Mouse (Mus musculus) monocyte, adult 59 days (primary cell): ENCODE data around the gene Scn4a. TPM values are rescaled to one million over a fixed set of nuclear protein-coding genes. Genes with fewer than 3 reads are reported as not detected.

Experiments
- total RNA-seq, 2 experiments: library from RNA; stranded (reverse); gene quantifications; one replicate each; pipeline ENCODE4 v1.2.4; 2023

The Scn4a gene
- total RNA-seq = 1 to 10 TPM in 1 of 2 experiments, under 1 TPM in 1; 0.12 to 1.5 TPM

GRCm38 (mm10) chr11:106353188-106353587, at the start of gene Scn4a:
Gene Scn4a, minus strand, starts transcription at chr11:106353288.

GRCm38 (mm10) chr11:106387791-106388216, 34.7 kb upstream of the Scn4a start, which contains the start of gene Icam2:
Gene Icam2, minus strand, starts transcription at chr11:106388075.

GRCm38 (mm10) chr11:106365366-106365765, 12.3 kb upstream of the Scn4a start, which contains the start of gene Prr29:
Gene Prr29, plus strand, starts transcription at chr11:106365472.

DNA sequence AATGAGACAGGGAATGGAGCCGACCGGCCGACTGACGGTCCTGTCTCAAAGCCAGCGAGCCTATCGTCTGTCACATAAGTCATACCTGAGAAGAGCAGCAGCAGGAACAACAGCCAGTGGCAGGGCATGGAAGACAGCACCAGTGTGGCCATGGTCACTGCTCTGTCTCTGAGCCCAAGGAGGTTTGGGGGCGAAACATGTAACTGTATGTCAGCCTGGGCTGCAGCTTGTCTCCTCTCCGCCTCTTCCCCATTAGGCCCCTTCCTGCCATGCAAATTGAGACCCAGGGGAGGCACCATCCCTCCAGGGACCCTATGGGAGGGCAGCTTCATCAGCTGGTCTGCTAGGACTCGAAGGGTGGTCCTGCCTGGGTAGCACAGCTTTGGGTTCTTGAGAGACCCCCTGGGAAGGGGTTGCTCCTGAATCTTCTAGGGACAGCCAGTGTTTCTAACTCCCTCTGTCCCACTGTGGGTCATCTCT, 38.7 kb downstream of the Scn4a start, which contains the start of gene Cd79b:
Gene Cd79b, minus strand, starts transcription at position 430 of the 480 bp plus-strand sequence.

DNA sequence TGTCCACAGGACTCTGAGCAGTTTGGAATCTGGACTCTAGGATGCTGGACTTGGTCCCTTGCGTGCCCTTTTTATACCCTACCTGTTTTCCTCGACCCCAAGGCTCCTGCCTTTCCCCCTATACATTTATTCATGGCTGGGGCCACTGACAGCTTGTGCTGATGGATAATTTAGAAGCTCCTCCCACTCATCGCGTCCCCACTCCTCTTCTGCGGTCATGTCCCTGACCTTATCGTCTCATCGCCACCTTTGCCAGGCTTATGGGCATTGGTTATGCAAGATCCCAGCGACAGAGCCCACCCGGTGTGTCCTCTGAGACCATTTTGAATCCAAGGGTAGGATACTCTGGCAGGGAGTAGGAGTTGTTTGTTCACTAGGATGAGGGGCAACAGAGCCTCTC, 51.3 kb downstream of the Scn4a start, which contains the start of gene Gh:
Gene Gh, minus strand, starts transcription at position 101 of the 400 bp plus-strand sequence.

DNA sequence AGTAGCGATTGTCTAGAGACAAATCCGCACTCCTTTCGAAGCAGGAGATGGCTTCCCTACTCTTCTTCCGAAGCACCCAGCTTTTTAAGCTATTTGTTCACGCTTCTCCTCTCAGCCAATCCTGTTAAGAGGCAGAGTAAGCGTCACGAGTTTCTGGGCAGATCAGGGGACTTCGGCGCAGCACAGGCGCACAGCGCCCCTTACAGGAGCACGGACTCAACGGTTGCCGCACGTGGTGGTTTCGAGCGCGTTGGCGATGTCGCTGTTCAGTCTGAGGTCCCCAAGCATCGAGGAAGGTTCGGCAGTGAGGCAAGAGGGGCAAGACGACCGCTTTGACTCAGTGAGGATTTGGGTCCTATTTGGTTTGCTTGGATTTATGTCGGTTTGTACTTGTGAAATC, 76.6 kb downstream of the Scn4a start, which contains the start of gene Tcam1:
Gene Tcam1, plus strand, starts transcription at position 219 of the 400 bp plus-strand sequence.

GRCm38 (mm10) chr11:106272644-106273310, 80.3 kb downstream of the Scn4a start, which contains the start of gene Smarcd2:
Gene Smarcd2, minus strand, starts transcription at chr11:106272972.

Other genes starting within 250 kb of the Scn4a start
- gene Gm10840, start 192.4 kb downstream of the Scn4a start, total RNA-seq = 10 to 100 TPM in 1 of 2 experiments, 1 to 10 TPM in 1; 8.6 to 10.8 TPM
- 100 to 1,000 TPM; 248 to 268 TPM for gene Limd2, start 192.4 kb downstream of the Scn4a start, total RNA-seq
- gene Strada, start 151.1 kb downstream of the Scn4a start, total RNA-seq = 10 to 100 TPM; 26.6 to 29.1 TPM
- gene Ccdc47, start 136.9 kb downstream of the Scn4a start, total RNA-seq = 10 to 100 TPM; 37.6 to 52.1 TPM
- 10 to 100 TPM; 47.0 to 51.3 TPM for gene Ddx42, start 136.4 kb downstream of the Scn4a start, total RNA-seq
- 10 to 100 TPM; 24.5 to 31.0 TPM for gene Ftsj3, start 97.2 kb downstream of the Scn4a start, total RNA-seq
- gene Psmc5, start 97.1 kb downstream of the Scn4a start, total RNA-seq = 10 to 100 TPM; 36.6 to 43.2 TPM
- gene Smarcd2, start 80.3 kb downstream of the Scn4a start, total RNA-seq = 100 to 1,000 TPM; 102 to 106 TPM
- gene Tcam1, start 76.6 kb downstream of the Scn4a start, total RNA-seq = not detected
- gene Gh, start 51.4 kb downstream of the Scn4a start, total RNA-seq = not detected
- 10 to 100 TPM; 12.8 to 15.6 TPM for gene Cd79b, start 38.5 kb downstream of the Scn4a start, total RNA-seq
- gene Prr29, start 12.2 kb upstream of the Scn4a start, total RNA-seq = not detected
- 10 to 100 TPM; 31.1 to 34.8 TPM for gene Icam2, start 34.8 kb upstream of the Scn4a start, total RNA-seq
- gene Ern1, start 134.6 kb upstream of the Scn4a start, total RNA-seq = 100 to 1,000 TPM; 106 to 121 TPM